Mouse (Mus musculus): ENCODE results near the gene Mrpl51. TPM values are rescaled to one million over a fixed set of nuclear protein-coding genes. Genes with fewer than 3 reads are reported as not detected.
A peak's percentile ranks its signal among the peaks of the same experiment; 100 is the strongest.

Gene Mrpl51
- polyA plus RNA-seq, 1 experiment, result 21.2 TPM

DNA sequence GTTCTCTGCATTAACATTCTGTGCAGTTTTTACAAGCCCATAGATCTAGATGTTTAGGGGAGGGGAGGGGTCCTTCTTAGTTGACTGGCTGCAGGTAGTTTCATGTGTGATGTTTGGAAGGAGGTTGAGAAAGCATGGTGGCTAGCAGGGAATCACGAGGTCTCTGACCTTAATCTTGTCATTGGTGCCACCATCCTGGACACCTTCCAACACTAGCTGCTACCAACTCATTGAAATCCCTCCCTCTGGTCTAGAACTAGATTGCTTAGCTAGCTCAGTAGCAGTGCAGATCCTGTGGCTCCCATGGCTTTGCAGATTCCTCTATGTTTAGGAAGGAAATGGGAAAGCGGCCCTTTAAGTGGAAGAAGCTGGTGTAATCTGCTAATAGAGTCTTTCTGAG, 25.3 kb downstream of the Mrpl51 start:
- Histone ChIP-seq H3K27ac (ENCODE audit: insufficient read depth, low read length) (no peak overlapping the region), H3K4me1 (ENCODE audit: control insufficient read depth, insufficient read depth, insufficient read length) (peaks cover 18% of the 10 kb centered on the region), H3K4me3 (ENCODE audit: extremely low read depth, insufficient read depth, insufficient read length) (no peak overlapping the region), H3K27me3 (ENCODE audit: control insufficient read depth, insufficient read depth, low read length) (no peaks in the 10 kb centered on the region), H3K36me3 (ENCODE audit: control insufficient read depth, insufficient read depth, low read length) (peaks cover 18% of the 10 kb centered on the region)
- no peak for DNase-seq (ENCODE audit: low read depth in 1 of 2, low spot score in 2 of 2)
- TF ChIP-seq CTCF (IDR thresholded peaks at IDR 0.05; ENCODE audit: extremely low read depth, insufficient read depth, insufficient read length, insufficient replicate concordance), result no peak
- TF ChIP-seq POLR2A (IDR thresholded peaks at IDR 0.05; ENCODE audit: low read depth, low read length), result no peak
- WGBS, result 50% methylated on average over 2 of the region's 2 CpGs

DNA sequence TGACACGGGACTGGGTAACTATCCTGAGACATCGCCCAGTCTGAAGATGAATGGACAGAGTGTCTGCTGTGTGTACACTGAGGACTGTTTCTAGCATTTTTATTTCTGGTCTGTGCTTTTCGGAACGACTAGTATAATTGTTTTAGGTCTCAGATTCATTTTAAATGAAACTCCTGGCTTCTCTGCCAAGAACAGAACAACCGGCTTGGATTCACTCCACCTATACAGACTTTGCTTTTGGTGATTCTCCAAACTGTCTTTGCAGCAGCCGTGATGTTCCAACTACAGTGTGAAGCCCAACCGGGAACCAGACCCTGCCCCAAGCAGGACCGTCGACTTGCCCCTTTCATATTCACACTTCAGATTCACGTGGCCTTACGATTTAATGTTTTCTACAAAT, 26.3 kb downstream of the Mrpl51 start:
- Histone ChIP-seq H3K4me1 (ENCODE audit: control insufficient read depth, insufficient read depth, insufficient read length) (peaks cover 22% of the 10 kb centered on the region), H3K27me3 (ENCODE audit: control insufficient read depth, insufficient read depth, low read length) (no peaks in the 10 kb centered on the region), H3K36me3 (ENCODE audit: control insufficient read depth, insufficient read depth, low read length) (peaks cover 18% of the 10 kb centered on the region), H3K27ac (ENCODE audit: insufficient read depth, low read length) (no peak overlapping the region), H3K4me3 (ENCODE audit: extremely low read depth, insufficient read depth, insufficient read length) (no peak overlapping the region)
- DNase-seq (ENCODE audit: low read depth in 1 of 2, low spot score in 2 of 2), result no peak
- WGBS, result 87% methylated on average over 11 of the region's 11 CpGs
- TF ChIP-seq CTCF (IDR thresholded peaks at IDR 0.05; ENCODE audit: extremely low read depth, insufficient read depth, insufficient read length, insufficient replicate concordance), result no peak
- TF ChIP-seq POLR2A (IDR thresholded peaks at IDR 0.05; ENCODE audit: low read depth, low read length), result no peak

DNA sequence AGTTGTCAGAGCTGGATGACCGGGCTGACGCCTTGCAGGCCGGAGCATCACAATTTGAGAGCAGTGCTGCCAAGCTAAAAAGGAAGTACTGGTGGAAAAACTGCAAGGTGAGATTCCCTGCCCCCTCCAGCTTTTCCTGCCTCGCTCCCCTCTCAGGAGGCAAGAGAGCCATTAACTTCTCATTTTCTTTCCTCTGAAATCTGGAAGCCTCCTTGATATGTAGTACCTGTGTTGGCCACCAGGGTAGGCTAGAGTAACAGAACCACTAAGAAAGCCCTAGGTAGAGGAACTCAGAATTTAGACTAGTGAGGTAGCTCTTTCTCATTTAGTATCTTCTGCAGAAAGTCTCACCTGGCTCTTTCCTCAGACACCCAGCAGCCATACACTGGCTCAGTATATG, 27.4 kb downstream of the Mrpl51 start:
- peak; percentile 73 to 77 for DNase-seq (ENCODE audit: low read depth in 1 of 2, low spot score in 2 of 2)
- 60% methylated on average over 4 of the region's 4 CpGs for WGBS
- H3K27ac ChIP-seq (ENCODE audit: insufficient read depth, low read length), result peak overlapping the region; percentile 46
- peaks cover 25% of the 10 kb centered on the region for H3K36me3 ChIP-seq (ENCODE audit: control insufficient read depth, insufficient read depth, low read length)
- no peaks in the 10 kb centered on the region for H3K27me3 ChIP-seq (ENCODE audit: control insufficient read depth, insufficient read depth, low read length)
- H3K4me1 ChIP-seq (ENCODE audit: control insufficient read depth, insufficient read depth, insufficient read length), result peaks cover 27% of the 10 kb centered on the region
- TF ChIP-seq POLR2A (IDR thresholded peaks at IDR 0.05; ENCODE audit: low read depth, low read length), result no peak
- peak; percentile 15; the same call in 1 of the 2 replicates for TF ChIP-seq CTCF (IDR thresholded peaks at IDR 0.05; ENCODE audit: extremely low read depth, insufficient read depth, insufficient read length, insufficient replicate concordance)
- H3K4me3 ChIP-seq (ENCODE audit: extremely low read depth, insufficient read depth, insufficient read length), result no peak overlapping the region

DNA sequence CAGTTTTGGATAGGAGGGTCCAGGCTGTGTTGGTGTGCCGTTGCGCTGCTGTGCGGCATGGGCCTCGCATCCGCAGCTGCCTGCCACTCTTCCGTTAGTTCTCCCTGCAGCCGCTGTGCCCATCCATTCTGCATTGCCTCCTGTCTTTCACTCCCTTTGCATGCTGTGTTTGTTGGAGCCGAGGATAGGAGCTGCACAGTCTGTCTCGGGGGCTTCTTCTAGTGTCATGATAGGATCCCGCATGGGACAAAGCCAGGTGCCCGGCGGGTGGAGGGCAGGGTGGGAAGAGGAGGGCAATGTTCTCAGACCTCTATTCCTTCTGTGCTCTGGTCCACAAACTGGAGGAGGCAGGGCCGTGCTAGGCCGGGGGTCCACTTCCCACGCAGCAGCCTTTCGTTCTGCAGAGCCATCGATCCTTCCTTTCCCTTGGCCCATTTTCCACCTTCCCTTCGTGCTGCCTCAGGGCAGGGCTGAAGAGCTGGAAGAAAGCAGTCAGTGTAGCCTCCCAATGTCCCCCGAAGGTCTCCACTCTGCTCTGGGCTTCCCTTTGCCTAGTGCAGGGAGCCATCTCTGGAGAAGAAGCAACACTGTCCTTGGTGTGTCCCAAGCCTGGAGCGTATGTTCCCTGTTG, 29.6 kb downstream of the Mrpl51 start:
- Histone ChIP-seq H3K4me1 (ENCODE audit: control insufficient read depth, insufficient read depth, insufficient read length) (peaks cover 27% of the 10 kb centered on the region), H3K27ac (ENCODE audit: insufficient read depth, low read length) (peak overlapping the region; percentile 91), H3K27me3 (ENCODE audit: control insufficient read depth, insufficient read depth, low read length) (no peaks in the 10 kb centered on the region), H3K4me3 (ENCODE audit: extremely low read depth, insufficient read depth, insufficient read length) (no peak overlapping the region), H3K36me3 (ENCODE audit: control insufficient read depth, insufficient read depth, low read length) (peaks cover 40% of the 10 kb centered on the region)
- no peak for DNase-seq (ENCODE audit: low read depth in 1 of 2, low spot score in 2 of 2)
- 93% methylated on average over 20 of the region's 20 CpGs for WGBS
- TF ChIP-seq CTCF (IDR thresholded peaks at IDR 0.05; ENCODE audit: extremely low read depth, insufficient read depth, insufficient read length, insufficient replicate concordance), result no peak
- no peak for TF ChIP-seq POLR2A (IDR thresholded peaks at IDR 0.05; ENCODE audit: low read depth, low read length)

DNA sequence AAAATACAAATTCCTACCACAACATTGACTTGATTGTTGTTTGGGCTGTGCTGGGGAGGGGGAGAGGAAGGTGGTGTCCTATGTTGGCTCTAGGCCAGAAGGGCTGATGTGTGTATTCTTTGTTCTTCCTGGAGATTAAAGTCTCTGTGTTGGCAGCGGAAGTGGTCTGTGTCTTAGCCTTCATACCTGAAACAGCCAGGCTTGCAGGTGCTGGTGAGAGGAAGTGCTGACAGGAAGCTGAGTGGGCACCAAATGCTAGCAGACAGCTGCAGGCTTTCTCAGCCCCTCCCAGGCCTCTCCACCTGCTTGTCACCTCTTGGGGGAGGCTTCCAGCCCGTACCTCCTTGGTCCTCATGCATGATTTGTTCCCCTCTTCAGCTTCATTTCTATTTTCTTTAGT, 30.5 kb downstream of the Mrpl51 start:
- no peak for TF ChIP-seq POLR2A (IDR thresholded peaks at IDR 0.05; ENCODE audit: low read depth, low read length)
- TF ChIP-seq CTCF (IDR thresholded peaks at IDR 0.05; ENCODE audit: extremely low read depth, insufficient read depth, insufficient read length, insufficient replicate concordance), result no peak
- Histone ChIP-seq H3K36me3 (ENCODE audit: control insufficient read depth, insufficient read depth, low read length) (peaks cover 46% of the 10 kb centered on the region), H3K27me3 (ENCODE audit: control insufficient read depth, insufficient read depth, low read length) (no peaks in the 10 kb centered on the region), H3K27ac (ENCODE audit: insufficient read depth, low read length) (peak overlapping the region; percentile 91), H3K4me1 (ENCODE audit: control insufficient read depth, insufficient read depth, insufficient read length) (peaks cover 23% of the 10 kb centered on the region), H3K4me3 (ENCODE audit: extremely low read depth, insufficient read depth, insufficient read length) (no peak overlapping the region)
- DNase-seq (ENCODE audit: low read depth in 1 of 2, low spot score in 2 of 2), result peak; percentile 85 to 88
- 16% methylated on average over 2 of the region's 2 CpGs for WGBS

DNA sequence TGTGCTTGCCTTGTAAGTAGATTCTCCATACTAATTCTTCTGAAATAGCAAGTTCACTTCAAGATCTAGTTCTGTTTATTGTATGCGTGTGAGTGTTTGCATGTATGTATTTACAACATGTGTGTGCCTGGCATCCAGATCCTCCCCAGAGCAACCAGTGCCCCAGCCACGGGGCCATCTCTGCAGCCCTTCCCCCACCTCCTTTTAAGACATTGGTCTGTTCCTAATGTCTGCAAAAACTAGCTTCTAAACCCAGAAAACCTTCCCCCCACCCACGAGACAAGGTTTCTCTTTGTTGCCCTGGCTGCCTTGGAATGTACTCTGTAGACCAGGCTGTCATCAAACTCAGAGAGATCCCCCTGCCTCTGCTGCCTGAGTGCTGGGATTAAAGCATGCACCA, 31.0 kb downstream of the Mrpl51 start:
- Histone ChIP-seq H3K4me3 (ENCODE audit: extremely low read depth, insufficient read depth, insufficient read length) (no peak overlapping the region; the same call in 1 of the 2 replicates), H3K27ac (ENCODE audit: insufficient read depth, low read length) (peak overlapping the region; percentile 88), H3K36me3 (ENCODE audit: control insufficient read depth, insufficient read depth, low read length) (peaks cover 48% of the 10 kb centered on the region), H3K27me3 (ENCODE audit: control insufficient read depth, insufficient read depth, low read length) (no peaks in the 10 kb centered on the region), H3K4me1 (ENCODE audit: control insufficient read depth, insufficient read depth, insufficient read length) (peaks cover 23% of the 10 kb centered on the region)
- TF ChIP-seq POLR2A (IDR thresholded peaks at IDR 0.05; ENCODE audit: low read depth, low read length), result no peak
- no peak for TF ChIP-seq CTCF (IDR thresholded peaks at IDR 0.05; ENCODE audit: extremely low read depth, insufficient read depth, insufficient read length, insufficient replicate concordance)
- WGBS, result 26% methylated on average over 3 of the region's 3 CpGs
- DNase-seq (ENCODE audit: low read depth in 1 of 2, low spot score in 2 of 2), result no peak

DNA sequence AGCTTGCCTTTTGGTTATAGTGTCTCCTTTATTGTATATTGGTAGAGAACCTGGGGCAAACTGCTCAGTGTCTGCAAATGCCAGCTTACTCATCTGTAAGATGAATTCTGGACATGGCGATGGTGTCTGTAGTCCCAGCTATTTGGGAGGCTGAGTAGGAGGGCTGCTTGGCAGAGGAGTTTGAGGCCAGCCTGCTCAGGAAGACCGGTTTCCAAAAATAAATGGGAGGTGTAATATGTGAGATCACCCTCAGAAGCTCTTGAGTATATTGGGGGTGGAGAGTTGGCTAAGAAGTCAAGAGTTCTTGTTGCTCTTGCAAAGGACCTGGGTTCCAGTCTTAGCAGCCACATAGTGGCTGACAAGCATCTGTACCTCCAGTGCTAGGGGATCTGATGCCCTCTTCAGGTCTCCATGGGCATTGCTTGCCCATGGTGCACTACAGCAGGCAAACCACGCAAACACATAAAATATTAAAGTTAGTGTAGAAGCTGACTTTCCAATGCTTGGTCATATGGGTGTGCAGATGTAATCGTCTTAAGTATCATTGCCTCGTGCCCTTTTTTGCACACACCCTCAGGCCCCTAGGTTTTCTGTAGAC, 34.0 kb downstream of the Mrpl51 start:
- Histone ChIP-seq H3K4me1 (ENCODE audit: control insufficient read depth, insufficient read depth, insufficient read length) (peaks cover 26% of the 10 kb centered on the region), H3K27ac (ENCODE audit: insufficient read depth, low read length) (no peak overlapping the region), H3K36me3 (ENCODE audit: control insufficient read depth, insufficient read depth, low read length) (peaks cover 48% of the 10 kb centered on the region), H3K27me3 (ENCODE audit: control insufficient read depth, insufficient read depth, low read length) (no peaks in the 10 kb centered on the region), H3K4me3 (ENCODE audit: extremely low read depth, insufficient read depth, insufficient read length) (no peak overlapping the region)
- TF ChIP-seq CTCF (IDR thresholded peaks at IDR 0.05; ENCODE audit: extremely low read depth, insufficient read depth, insufficient read length, insufficient replicate concordance), result peak; percentile 50; the same call in 1 of the 2 replicates
- no peak for TF ChIP-seq POLR2A (IDR thresholded peaks at IDR 0.05; ENCODE audit: low read depth, low read length)
- WGBS, result 86% methylated on average over 5 of the region's 5 CpGs
- DNase-seq (ENCODE audit: low read depth in 1 of 2, low spot score in 2 of 2), result no peak

Data from spleen, adult 2 months (tissue).